Mouse (Mus musculus) midbrain, postnatal 0 days (tissue): ENCODE data around the gene Ticrr. TPM values are rescaled to one million over a fixed set of nuclear protein-coding genes. Genes with fewer than 3 reads are reported as not detected.

Experiments
- ATAC-seq: fragments of 200-750 bp; cut with Nextera tagmentation; 2 replicates; pipeline ENCODE4 v1.8.0; 2017; ENCODE audit warnings: moderate number of reproducible peaks, mild to moderate bottlenecking, moderate TSS enrichment, moderate library complexity; ENCODE audit not compliant: low FRiP score
- DNase-seq: peaks from one replicate; pipeline ENCODE4 v3.0.0-alpha.2; 2015; ENCODE audit warnings: low spot score
- H3K27ac ChIP-seq: fragments of 300-500 bp; sonication (generic); 2 replicates; pipeline ENCODE4 v1.5.1; 2014; ENCODE audit warnings: low read depth, mild to moderate bottlenecking, low read length, mixed read lengths
- H3K27me3 ChIP-seq: fragments of 300-500 bp; sonication (generic); 2 replicates; pipeline ENCODE4 v1.6.1; 2014; ENCODE audit warnings: low read length, control low read depth, mixed read lengths; ENCODE audit not compliant: insufficient read depth
- H3K36me3 ChIP-seq: fragments of 300-500 bp; sonication (generic); 2 replicates; pipeline ENCODE4 v1.6.1; 2014; ENCODE audit warnings: low read length, control low read depth, mixed read lengths; ENCODE audit not compliant: insufficient read depth
- H3K4me1 ChIP-seq: fragments of 300-500 bp; sonication (generic); 2 replicates; pipeline ENCODE4 v1.6.1; 2014; ENCODE audit warnings: mild to moderate bottlenecking, control low read depth, antibody characterized with exemption, low read length, mixed read lengths; ENCODE audit not compliant: insufficient read depth
- H3K4me2 ChIP-seq: fragments of 300-500 bp; sonication (generic); 2 replicates; pipeline ENCODE4 v1.6.1; 2014; ENCODE audit warnings: low read depth, mild to moderate bottlenecking, low read length, mixed read lengths; ENCODE audit not compliant: poor library complexity, severe bottlenecking
- H3K4me3 ChIP-seq: fragments of 300-500 bp; sonication (generic); 2 replicates; pipeline ENCODE4 v1.5.1; 2014; ENCODE audit warnings: low read depth, mild to moderate bottlenecking, low read length, moderate library complexity
- H3K9ac ChIP-seq: fragments of 300-500 bp; sonication (generic); replicated peaks from 2 replicates; pipeline ENCODE4 v1.6.1; 2014; ENCODE audit warnings: mild to moderate bottlenecking, low read length, moderate library complexity, mixed read lengths; ENCODE audit not compliant: poor library complexity, severe bottlenecking
- H3K9me3 ChIP-seq: fragments of 300-500 bp; sonication (generic); 2 replicates; pipeline ENCODE4 v1.6.1; 2016; ENCODE audit warnings: low read length, control low read depth
- CTCF ChIP-seq: IDR thresholded peaks from 2 replicates; pipeline ENCODE4 v1.5.1; 2016; ENCODE audit warnings: antibody characterized with exemption, mild to moderate bottlenecking
- WGBS: fragments of 180-500 bp; shearing (Covaris S2); extraction: QIAGEN DNeasy Blood & Tissue Kit; methylation state at CpG from one replicate; pipeline ENCODE4 v1.1.7; 2014; 5-methylcytosine and 5-hydroxymethylcytosine counted together
- polyA plus RNA-seq: library from polyadenylated mRNA; unstranded; fragments of >200 nt; fragmentation: Nextera tagmentation; extraction: Ambion mirVana; gene quantifications from 2 replicates; pipeline ENCODE4 v1.2.1, GENCODE M21; 2015
- total RNA-seq: library from RNA; depleted of rRNA; stranded (reverse); fragments of >200 nt; gene quantifications from 2 replicates; pipeline ENCODE4 v1.2.3, GENCODE M21; 2014

The Ticrr gene
- total and polyA plus RNA-seq, 2 experiments from 2014 or later = 1.0 to 3.4 TPM

DNA sequence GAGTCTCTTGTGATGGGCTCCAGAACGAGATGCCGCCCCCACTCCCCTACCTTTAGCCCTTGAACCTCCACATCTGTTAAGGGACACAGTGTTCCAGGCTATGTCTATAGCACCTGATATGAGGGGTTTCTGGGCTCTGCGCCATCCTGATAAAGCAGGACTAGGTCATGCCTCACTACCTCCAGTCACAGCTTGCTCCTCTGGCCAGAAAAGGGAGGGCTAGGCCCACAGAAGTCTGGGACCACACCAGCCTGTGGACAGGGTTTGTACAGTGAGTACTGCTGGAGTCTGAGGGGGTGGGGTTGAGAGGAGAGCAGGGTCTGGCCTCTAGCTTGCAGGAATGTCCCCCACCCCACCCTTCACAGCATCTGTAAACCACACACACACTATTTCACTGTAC lies 12.8 kb upstream of the Ticrr start:
- H3K4me3 ChIP-seq = no peak overlapping the region
- no peaks in the 10 kb centered on the region for H3K36me3 ChIP-seq
- no peaks in the 10 kb centered on the region for H3K9me3 ChIP-seq
- no peaks in the 10 kb centered on the region for H3K4me1 ChIP-seq
- no peak overlapping the region for H3K9ac ChIP-seq
- H3K27me3 ChIP-seq = no peaks in the 10 kb centered on the region
- no peak overlapping the region for H3K27ac ChIP-seq
- no peak overlapping the region for H3K4me2 ChIP-seq
- DNase-seq (no peak), ATAC-seq (no peak)
- no peak for TF ChIP-seq CTCF
- WGBS = 86% methylated on average over 3 of the region's 3 CpGs

DNA sequence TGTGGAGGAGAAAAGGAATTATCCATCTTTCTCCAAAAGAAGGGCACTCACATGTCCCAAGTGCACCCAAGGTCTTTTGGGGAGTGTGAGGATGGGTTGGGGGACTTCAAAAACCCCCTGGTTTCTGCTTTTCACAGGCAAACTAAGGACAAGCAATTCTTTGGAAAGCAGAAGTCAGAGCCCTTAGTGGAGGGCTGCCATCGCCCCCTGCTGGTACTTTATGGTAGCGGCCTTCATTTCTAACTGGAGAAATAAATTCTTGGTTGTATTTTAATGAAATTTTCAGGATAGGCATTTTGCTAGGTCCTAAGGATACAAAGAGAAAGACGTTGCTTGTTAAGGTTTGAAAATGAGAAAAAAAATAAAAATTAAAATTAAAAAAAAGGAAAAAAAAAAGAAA lies 11.0 kb upstream of the Ticrr start:
- no peak overlapping the region for H3K27ac ChIP-seq
- ATAC-seq = no peak
- no peak overlapping the region for H3K4me3 ChIP-seq
- 7% methylated on average over 3 of the region's 3 CpGs for WGBS
- TF ChIP-seq CTCF = peak; percentile 85
- no peaks in the 10 kb centered on the region for H3K4me1 ChIP-seq
- H3K9me3 ChIP-seq = no peaks in the 10 kb centered on the region
- H3K36me3 ChIP-seq = no peaks in the 10 kb centered on the region
- no peaks in the 10 kb centered on the region for H3K27me3 ChIP-seq
- no peak overlapping the region for H3K9ac ChIP-seq
- peak; percentile 67 for DNase-seq
- H3K4me2 ChIP-seq = no peak overlapping the region

DNA sequence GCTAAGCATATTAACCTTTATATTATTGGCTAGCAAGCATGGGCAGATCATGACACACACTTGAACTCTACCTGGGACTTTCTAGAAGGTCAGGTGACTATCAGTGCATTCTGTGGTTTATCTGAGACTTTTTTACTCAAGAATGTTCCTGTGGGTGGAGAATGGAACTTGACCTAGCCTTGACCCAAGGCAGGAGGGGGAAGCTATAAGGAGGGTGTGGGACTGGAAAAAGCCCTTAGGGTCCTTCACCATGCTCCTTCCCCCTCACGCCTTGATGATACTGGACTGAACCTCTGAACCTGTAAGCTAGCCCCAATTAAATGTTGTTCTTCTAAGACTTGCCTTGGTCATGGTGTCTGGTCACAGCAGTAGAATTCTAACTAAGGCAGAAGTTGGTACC lies 5.8 kb upstream of the Ticrr start:
- TF ChIP-seq CTCF = no peak
- Histone ChIP-seq H3K27me3 (no peaks in the 10 kb centered on the region), H3K27ac (no peak overlapping the region), H3K4me1 (no peaks in the 10 kb centered on the region), H3K9me3 (no peaks in the 10 kb centered on the region), H3K4me2 (no peak overlapping the region), H3K4me3 (no peak overlapping the region), H3K9ac (no peak overlapping the region), H3K36me3 (no peaks in the 10 kb centered on the region)
- DNase-seq (no peak), ATAC-seq (no peak)
- WGBS = 78% methylated on average over 1 of the region's 1 CpGs

DNA sequence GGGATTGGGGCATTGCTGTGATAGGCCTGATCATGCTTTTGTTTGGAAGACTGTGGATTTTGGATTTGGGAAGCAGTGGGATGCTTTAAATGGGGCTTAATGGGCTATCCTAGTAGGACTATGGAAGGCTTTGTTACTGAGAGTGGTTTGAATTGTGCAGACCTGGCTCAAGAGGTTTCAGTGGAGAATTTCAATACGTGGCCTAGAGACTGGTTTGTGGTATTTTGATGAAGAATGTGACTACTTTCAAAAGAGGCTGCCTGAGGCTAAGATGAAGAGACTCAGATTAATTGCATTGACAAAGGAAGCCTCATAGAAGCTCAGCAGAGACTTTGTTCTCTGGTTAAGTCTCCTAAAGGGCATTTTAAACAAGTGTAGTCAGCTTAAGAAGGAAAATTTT lies 5.4 kb upstream of the Ticrr start:
- DNase-seq (no peak), ATAC-seq (no peak)
- TF ChIP-seq CTCF = no peak
- Histone ChIP-seq H3K27ac (no peak overlapping the region), H3K36me3 (no peaks in the 10 kb centered on the region), H3K4me1 (no peaks in the 10 kb centered on the region), H3K9ac (no peak overlapping the region), H3K27me3 (no peaks in the 10 kb centered on the region), H3K4me3 (no peak overlapping the region), H3K4me2 (no peak overlapping the region), H3K9me3 (no peaks in the 10 kb centered on the region)
- WGBS = 17% methylated on average over 1 of the region's 1 CpGs

DNA sequence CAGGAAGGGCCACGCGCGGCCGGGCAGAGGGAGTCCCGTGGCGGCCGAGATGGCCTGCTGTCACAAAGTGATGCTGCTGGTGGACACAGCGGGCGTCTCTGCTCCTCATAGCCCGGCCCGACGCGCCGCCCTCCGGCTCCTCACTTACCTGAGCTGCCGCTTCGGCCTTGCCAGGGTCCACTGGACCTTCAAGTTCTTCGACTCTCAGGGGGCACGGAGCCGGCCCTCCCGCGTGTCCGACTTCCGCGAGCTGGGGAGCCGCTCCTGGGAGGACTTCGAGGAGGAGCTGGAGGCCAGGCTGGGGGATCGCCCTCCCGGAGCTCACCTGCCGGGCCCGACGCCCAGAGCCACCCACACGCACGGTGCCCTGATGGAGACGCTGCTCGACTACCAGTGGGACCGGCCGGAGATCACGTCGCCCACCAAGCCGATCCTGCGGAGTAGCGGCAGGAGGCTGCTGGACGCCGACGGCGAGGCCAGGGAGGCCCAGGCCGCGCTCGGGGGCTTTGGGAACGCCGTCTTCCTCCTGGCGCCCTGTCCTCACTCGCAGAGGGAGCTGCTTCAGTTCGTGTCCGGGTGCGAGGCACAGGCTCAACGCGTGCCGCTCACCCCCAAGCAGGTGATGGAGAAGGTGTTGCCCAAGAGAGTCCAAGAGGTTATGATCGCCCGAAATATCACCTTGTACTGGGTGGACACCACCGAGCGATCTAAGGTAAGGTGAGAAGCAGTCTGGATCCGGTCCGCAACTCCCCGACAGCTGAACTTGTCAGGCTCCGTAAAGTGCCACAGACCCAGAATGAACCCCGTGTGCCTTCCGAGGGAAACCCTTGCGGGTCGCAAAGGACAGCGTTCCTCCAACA lies 525 bp downstream of the Ticrr start:
- peak; percentile 33; the same call in 1 of the 2 replicates for ATAC-seq
- H3K4me1 ChIP-seq = 0 out of 2 replicates have a peak, but pooled peaks cover 8% of the 10 kb centered on the region
- peak overlapping the region; percentile 100 for H3K4me2 ChIP-seq
- no peaks in the 10 kb centered on the region for H3K9me3 ChIP-seq
- no peaks in the 10 kb centered on the region for H3K27me3 ChIP-seq
- DNase-seq = no peak
- TF ChIP-seq CTCF = no peak
- under 1% methylated on average over 73 of the region's 73 CpGs for WGBS
- H3K36me3 ChIP-seq = no peaks in the 10 kb centered on the region
- H3K9ac ChIP-seq = peak overlapping the region; percentile 46; the same call in 1 of the 2 replicates
- H3K4me3 ChIP-seq = peak overlapping the region; percentile 62
- H3K27ac ChIP-seq = no peak overlapping the region

DNA sequence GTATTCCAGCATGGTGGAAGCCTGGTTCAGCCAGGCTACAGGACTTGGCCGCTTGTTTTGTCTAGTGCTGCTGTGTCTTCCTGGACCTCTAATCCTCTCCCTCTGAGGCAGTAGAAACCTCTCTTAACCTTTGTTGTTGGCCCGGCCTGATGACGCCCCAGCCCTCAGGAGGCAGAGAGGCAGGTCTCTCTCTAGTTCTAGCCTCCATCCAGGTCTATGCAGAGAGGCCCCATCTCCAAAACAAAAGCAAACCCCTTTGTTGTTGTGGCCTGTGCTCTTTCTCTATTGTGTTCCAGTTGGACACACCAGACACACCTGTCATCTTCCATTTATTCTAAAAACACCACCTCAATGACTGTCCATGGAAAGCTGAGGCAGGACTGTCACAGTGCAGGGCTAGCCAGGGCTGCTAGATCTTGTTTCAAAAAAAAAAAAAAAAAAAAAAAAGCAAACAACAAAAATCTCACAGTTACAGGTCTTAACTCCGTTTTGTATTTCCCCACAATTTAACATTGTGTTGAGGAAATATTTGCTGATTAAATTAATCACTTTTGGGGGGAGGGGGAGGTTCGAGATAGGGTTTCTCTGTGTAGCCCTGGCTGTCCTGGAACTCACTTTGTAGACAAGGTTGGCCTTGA lies 1.4 kb downstream of the Ticrr start:
- Histone ChIP-seq H3K27ac (no peak overlapping the region), H3K4me2 (peak overlapping the region; percentile 100), H3K36me3 (no peaks in the 10 kb centered on the region), H3K27me3 (no peaks in the 10 kb centered on the region), H3K9ac (no peak overlapping the region), H3K4me3 (peak overlapping the region; percentile 62), H3K9me3 (no peaks in the 10 kb centered on the region), H3K4me1 (0 out of 2 replicates have a peak, but pooled peaks cover 8% of the 10 kb centered on the region)
- DNase-seq (no peak), ATAC-seq (no peak)
- no peak for TF ChIP-seq CTCF
- 12% methylated on average over 5 of the region's 5 CpGs for WGBS
